Mouse (Mus musculus) kidney, embryonic 14.5 days (tissue): ENCODE data around the gene Mfap3. TPM values are rescaled to one million over a fixed set of nuclear protein-coding genes. Genes with fewer than 3 reads are reported as not detected.
A peak's percentile ranks its signal among the peaks of the same experiment; 100 is the strongest.
"Not testable (repeated sequence)": the region's sequence is repeated elsewhere in the genome, so short reads cannot be mapped to it uniquely, and the experiment has no call there.

Experiments used
- ATAC-seq: fragments of 200-750 bp; cut with Nextera tagmentation; 2 replicates; pipeline ENCODE4 v1.8.0; 2017; ENCODE audit warnings: moderate number of reproducible peaks, mild to moderate bottlenecking, moderate TSS enrichment, moderate library complexity; ENCODE audit not compliant: low FRiP score, low TSS enrichment
- H3K27ac ChIP-seq: fragments of 300-500 bp; sonication (generic); 2 replicates; pipeline ENCODE4 v1.5.1; 2014; ENCODE audit warnings: low read depth, mild to moderate bottlenecking, low read length, moderate library complexity, mixed read lengths
- H3K27me3 ChIP-seq: fragments of 300-500 bp; sonication (generic); 2 replicates; pipeline ENCODE4 v1.6.1; 2014; ENCODE audit warnings: mild to moderate bottlenecking, low read length; ENCODE audit not compliant: control insufficient read depth, insufficient read depth
- H3K36me3 ChIP-seq: fragments of 300-500 bp; sonication (generic); 2 replicates; pipeline ENCODE4 v1.6.1; 2014; ENCODE audit warnings: low read length, mixed read lengths; ENCODE audit not compliant: control insufficient read depth, insufficient read depth
- H3K4me1 ChIP-seq: fragments of 300-500 bp; sonication (generic); 2 replicates; pipeline ENCODE4 v1.6.1; 2014; ENCODE audit warnings: low read length, mixed read lengths; ENCODE audit not compliant: control insufficient read depth, insufficient read depth
- H3K4me2 ChIP-seq: fragments of 300-500 bp; sonication (generic); replicated peaks from 2 replicates; pipeline ENCODE4 v1.6.1; 2014; ENCODE audit warnings: low read depth, mild to moderate bottlenecking, low read length
- H3K4me3 ChIP-seq: fragments of 300-500 bp; sonication (generic); 2 replicates; pipeline ENCODE4 v1.5.1; 2014; ENCODE audit warnings: mild to moderate bottlenecking, low read length
- H3K9ac ChIP-seq: fragments of 300-500 bp; sonication (generic); 2 replicates; pipeline ENCODE4 v1.6.1; 2014; ENCODE audit warnings: low read depth, mild to moderate bottlenecking, low read length, moderate library complexity
- H3K9me3 ChIP-seq: fragments of 300-500 bp; sonication (generic); 2 replicates; pipeline ENCODE4 v1.6.1; 2016; ENCODE audit warnings: low read length; ENCODE audit not compliant: control insufficient read depth
- WGBS: fragments of 180-500 bp; shearing (Covaris S2); extraction: QIAGEN DNeasy Blood & Tissue Kit; methylation state at CpG from one replicate; pipeline ENCODE4 v1.1.7; 2014; 5-methylcytosine and 5-hydroxymethylcytosine counted together
- polyA plus RNA-seq: library from polyadenylated mRNA; unstranded; fragments of >200 nt; fragmentation: Nextera tagmentation; extraction: Ambion mirVana; gene quantifications from 2 replicates; pipeline ENCODE4 v1.2.1, GENCODE M21; 2014

Gene Mfap3
- polyA plus RNA-seq, 1 experiment from 2014 or later: 52.6 TPM

DNA sequence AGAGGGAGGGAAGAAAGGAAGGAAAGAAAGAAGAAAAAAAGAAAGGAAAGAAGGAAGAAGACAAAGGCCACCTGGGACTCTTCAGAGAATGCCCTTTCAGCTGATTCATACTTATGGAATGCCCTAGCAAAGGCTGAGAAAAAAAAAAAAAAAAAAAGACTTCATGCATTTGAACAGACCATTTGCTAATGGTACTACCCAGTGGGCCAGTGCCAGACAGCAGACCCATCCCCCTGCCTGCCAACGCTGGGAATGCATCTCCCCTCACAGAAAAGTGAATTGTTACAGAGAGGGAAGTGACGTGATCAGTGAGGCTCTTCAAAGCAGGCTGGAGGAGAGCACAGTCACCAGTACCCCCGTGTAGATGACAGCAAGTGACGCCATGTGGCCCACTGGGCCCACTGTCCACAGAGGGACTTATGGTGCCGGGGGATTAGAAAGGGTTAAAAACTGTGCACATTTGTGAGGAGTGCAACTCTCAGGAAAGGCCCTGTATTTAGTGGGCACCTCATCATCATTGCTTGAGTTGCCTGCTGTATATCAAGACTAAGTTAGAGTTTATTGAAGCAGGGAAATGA, 21.5 kb downstream of the Mfap3 start:
- H3K9me3 ChIP-seq: no peaks in the 10 kb centered on the region
- H3K27ac ChIP-seq: no peak overlapping the region
- H3K4me3 ChIP-seq: no peak overlapping the region
- H3K9ac ChIP-seq: no peak overlapping the region
- ATAC-seq: no peak
- H3K4me1 ChIP-seq: no peaks in the 10 kb centered on the region
- 82% methylated on average over 5 of the region's 5 CpGs for WGBS
- H3K27me3 ChIP-seq: no peaks in the 10 kb centered on the region
- no peak overlapping the region for H3K4me2 ChIP-seq
- no peaks in the 10 kb centered on the region for H3K36me3 ChIP-seq

DNA sequence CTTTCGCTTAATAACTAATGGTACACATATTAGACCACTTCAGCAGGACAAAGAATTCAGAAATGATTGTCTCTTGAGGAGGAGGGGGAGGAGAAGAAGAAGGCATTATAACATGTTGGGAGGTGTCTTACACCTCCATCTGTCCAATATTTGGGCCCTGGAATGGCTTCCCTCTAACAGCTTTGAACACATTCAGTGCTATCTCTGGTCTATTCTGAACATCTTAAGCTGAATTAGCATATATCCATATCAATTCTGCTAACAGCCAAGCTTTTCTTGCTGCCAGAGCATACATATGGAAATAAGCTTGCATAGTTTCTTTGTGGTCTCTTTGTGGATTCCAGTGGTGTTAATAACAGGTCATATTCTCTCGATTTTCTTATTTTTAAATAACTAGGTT, 22.2 kb downstream of the Mfap3 start:
- no peak overlapping the region for H3K4me3 ChIP-seq
- WGBS: 91% methylated on average over 2 of the region's 2 CpGs
- no peaks in the 10 kb centered on the region for H3K27me3 ChIP-seq
- no peak overlapping the region for H3K9ac ChIP-seq
- no peak overlapping the region for H3K4me2 ChIP-seq
- no peak overlapping the region for H3K27ac ChIP-seq
- no peaks in the 10 kb centered on the region for H3K36me3 ChIP-seq
- no peaks in the 10 kb centered on the region for H3K9me3 ChIP-seq
- ATAC-seq: no peak
- no peaks in the 10 kb centered on the region for H3K4me1 ChIP-seq

DNA sequence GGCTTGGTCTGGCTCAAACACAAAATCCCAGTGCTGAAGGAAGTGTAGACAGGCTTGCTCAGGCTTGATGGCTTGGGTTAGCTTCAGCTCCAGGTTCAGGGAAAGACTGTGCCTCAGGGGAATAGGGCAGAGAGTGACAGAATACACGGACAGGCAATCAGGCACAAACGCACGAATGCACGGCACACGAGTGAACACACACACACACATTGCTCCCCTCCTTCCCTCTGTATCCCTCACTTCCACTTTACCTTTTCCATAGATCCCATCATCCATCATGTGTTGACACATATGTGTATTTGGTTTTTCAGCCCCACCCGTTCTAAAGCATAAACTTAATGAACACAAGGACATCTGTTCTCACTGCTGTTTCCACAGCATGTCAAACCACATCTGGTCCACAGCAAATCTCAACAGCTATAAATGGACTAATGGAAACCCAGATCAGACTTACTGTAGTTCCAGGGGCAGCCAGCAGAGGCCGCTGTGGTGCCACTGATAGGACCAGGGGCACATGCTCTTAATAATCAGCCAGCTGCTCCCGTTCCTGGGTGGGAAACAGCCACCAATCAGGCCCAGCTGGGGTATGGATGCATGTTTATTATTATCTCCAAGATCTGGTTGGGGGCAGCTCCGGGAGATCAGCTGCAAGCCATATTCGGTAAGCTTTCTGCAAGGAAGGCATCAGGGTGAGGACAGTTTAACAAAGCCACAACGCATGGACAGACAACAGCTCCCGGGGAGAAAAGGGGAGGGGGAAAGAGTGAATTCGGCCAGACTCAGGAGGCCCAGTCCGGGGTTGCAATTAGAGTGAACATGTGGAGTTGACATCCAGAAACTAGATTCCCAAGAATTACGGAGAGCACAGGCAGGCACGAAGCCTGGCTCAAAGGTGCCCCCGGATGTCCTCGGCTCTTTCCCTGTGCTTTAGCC, 30.4 kb downstream of the Mfap3 start:
- Histone ChIP-seq H3K9me3 (no peaks in the 10 kb centered on the region), H3K27ac (no peak overlapping the region), H3K4me2 (peak overlapping the region; percentile 36), H3K9ac (no peak overlapping the region), H3K4me3 (no peak overlapping the region; the same call in 1 of the 2 replicates), H3K36me3 (no peaks in the 10 kb centered on the region), H3K4me1 (peaks cover 2% of the 10 kb centered on the region; the same call in 1 of the 2 replicates), H3K27me3 (no peaks in the 10 kb centered on the region)
- WGBS: 36% methylated on average over 18 of the region's 18 CpGs
- ATAC-seq: peak; percentile 77

DNA sequence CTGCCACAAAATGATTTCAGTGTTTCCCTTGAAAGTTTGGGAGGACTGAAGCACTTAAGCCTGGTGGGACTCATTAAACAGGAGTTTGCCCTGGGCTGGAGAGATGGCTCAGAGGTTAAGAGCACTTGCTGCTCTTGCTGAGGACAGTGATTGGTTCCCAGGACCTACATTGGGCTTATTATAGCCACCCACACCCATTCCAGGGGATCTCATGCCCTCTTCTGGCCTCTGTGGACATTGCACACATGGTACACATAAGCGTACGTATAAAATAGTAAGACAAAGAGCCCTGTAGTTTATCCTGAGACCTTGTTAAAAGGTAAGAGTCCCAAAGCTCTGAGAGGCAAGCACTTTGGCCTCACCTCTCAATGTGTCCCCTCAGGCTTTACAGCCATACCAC, 31.8 kb downstream of the Mfap3 start:
- no peak for ATAC-seq
- no peak overlapping the region for H3K27ac ChIP-seq
- H3K4me1 ChIP-seq: peaks cover 2% of the 10 kb centered on the region; the same call in 1 of the 2 replicates
- H3K4me2 ChIP-seq: no peak overlapping the region
- no peaks in the 10 kb centered on the region for H3K36me3 ChIP-seq
- H3K9me3 ChIP-seq: no peaks in the 10 kb centered on the region
- WGBS: 91% methylated on average over 2 of the region's 2 CpGs
- H3K9ac ChIP-seq: no peak overlapping the region
- no peaks in the 10 kb centered on the region for H3K27me3 ChIP-seq
- no peak overlapping the region for H3K4me3 ChIP-seq

DNA sequence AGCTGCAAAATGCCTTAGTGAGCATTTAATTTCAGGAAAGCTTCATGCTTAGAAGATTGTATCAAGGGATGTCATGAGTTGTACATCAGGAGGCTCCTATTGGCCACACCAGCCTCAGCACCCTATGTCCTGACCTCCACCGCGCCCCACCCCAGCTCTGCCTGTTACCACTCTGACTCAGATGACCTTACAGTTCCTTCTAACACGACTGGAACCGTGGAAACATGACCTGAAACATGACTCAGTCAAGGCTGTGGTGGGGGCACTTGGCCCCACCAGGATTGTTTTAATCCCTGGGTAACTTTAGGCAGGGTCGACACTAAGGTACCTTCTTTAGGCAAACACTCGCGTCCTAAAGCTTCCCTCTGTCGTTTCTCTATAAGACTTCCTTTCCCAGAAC, 32.6 kb downstream of the Mfap3 start:
- Histone ChIP-seq H3K4me2 (no peak overlapping the region), H3K27ac (no peak overlapping the region), H3K9ac (no peak overlapping the region), H3K4me3 (no peak overlapping the region), H3K36me3 (no peaks in the 10 kb centered on the region), H3K4me1 (peaks cover 2% of the 10 kb centered on the region; the same call in 1 of the 2 replicates), H3K27me3 (no peaks in the 10 kb centered on the region), H3K9me3 (no peaks in the 10 kb centered on the region)
- 83% methylated on average over 8 of the region's 8 CpGs for WGBS
- ATAC-seq: no peak

GRCm38 (mm10) chr11:57553015-57553780, 34.7 kb downstream of the Mfap3 start:
- H3K36me3 ChIP-seq: no peaks in the 10 kb centered on the region
- no peak overlapping the region for H3K4me2 ChIP-seq
- ATAC-seq: no peak
- no peaks in the 10 kb centered on the region for H3K9me3 ChIP-seq
- WGBS: 65% methylated on average over 9 of the region's 9 CpGs
- H3K27ac ChIP-seq: no peak overlapping the region
- H3K4me1 ChIP-seq: peaks cover 2% of the 10 kb centered on the region; the same call in 1 of the 2 replicates
- no peak overlapping the region for H3K4me3 ChIP-seq
- H3K27me3 ChIP-seq: no peaks in the 10 kb centered on the region
- no peak overlapping the region for H3K9ac ChIP-seq

DNA sequence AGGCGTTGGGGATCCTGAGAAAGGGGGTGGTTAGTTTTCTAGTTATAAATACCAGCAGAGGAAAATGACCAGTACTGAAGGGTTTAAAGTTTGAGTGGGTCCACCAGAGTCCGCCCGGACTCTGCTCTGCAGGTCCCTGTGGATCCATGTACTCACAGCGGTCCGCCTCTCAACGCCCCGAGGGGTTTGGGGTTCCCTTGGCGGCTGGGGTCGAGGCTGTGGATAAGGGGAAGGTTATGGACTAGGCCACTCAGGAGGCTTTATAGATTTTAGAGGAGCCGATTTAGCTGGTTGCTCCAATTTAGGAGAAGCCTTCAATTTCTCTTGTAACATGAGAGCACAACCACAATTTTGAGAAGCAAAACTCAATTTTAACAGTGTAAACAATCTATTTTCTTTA, 39.5 kb downstream of the Mfap3 start:
- H3K9me3 ChIP-seq, ATAC-seq, H3K27me3 ChIP-seq, H3K27ac ChIP-seq, H3K36me3 ChIP-seq, H3K9ac ChIP-seq, H3K4me2 ChIP-seq, H3K4me1 ChIP-seq, H3K4me3 ChIP-seq: not testable (repeated sequence)
- 80% methylated on average over 9 of the region's 10 CpGs for WGBS

DNA sequence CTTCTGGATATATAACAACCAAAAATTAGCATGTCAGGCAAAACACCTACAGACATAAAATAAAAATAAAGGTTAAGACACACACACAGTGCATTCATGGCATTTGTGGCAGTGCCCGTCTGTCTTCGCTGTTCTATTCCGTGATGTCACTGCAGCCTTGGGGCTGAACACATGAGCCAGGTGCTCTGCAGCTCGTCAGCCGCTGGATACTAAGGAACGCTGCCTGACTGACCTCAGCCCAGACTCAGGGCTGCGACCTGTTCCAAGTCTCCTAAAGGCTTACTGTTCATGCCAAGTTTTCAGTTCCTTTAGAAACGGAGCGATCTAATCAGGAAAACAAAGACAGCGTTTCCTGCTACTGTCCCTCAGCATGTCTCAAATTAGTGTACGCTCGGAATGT, 46.1 kb downstream of the Mfap3 start:
- no peaks in the 10 kb centered on the region for H3K9me3 ChIP-seq
- no peaks in the 10 kb centered on the region for H3K36me3 ChIP-seq
- H3K27me3 ChIP-seq: no peaks in the 10 kb centered on the region
- H3K9ac ChIP-seq: no peak overlapping the region
- no peak for ATAC-seq
- no peak overlapping the region for H3K4me3 ChIP-seq
- no peak overlapping the region for H3K4me2 ChIP-seq
- no peaks in the 10 kb centered on the region for H3K4me1 ChIP-seq
- no peak overlapping the region for H3K27ac ChIP-seq
- WGBS: 70% methylated on average over 12 of the region's 12 CpGs
